Mouse (Mus musculus) myocyte (in vitro differentiated cells): Measurements from ENCODE around the gene Chrne.

Experiments
- CEBPB ChIP-seq: IDR thresholded peaks from 2 replicates; pipeline ENCODE4 v1.6.1; 2011; ENCODE audit warnings: mild to moderate bottlenecking, moderate library complexity; ENCODE audit not compliant: poor library complexity, insufficient read depth, severe bottlenecking
- E2F4 ChIP-seq: IDR thresholded peaks from one replicate; pipeline ENCODE4 v1.6.1; 2011; ENCODE audit warnings: mild to moderate bottlenecking, control low read depth, moderate library complexity; ENCODE audit not compliant: insufficient read depth
- MAX ChIP-seq: IDR thresholded peaks from one replicate; pipeline ENCODE4 v1.6.1; 2011; ENCODE audit warnings: low read depth, mild to moderate bottlenecking, control low read depth
- MYOD1 ChIP-seq, 3 experiments: IDR thresholded peaks; one replicate each; pipeline ENCODE4 v1.6.1; 2011; ENCODE audit warnings: control low read depth in 2 of 3, low read depth in 2 of 3, mild to moderate bottlenecking in 2 of 3, moderate library complexity in 1 of 3; ENCODE audit not compliant: insufficient read length in 2 of 3, control insufficient read depth in 1 of 3
- MYOG ChIP-seq, 3 experiments: IDR thresholded peaks; one replicate each; pipeline ENCODE4 v1.6.1; 2011; ENCODE audit warnings: control low read depth in 2 of 3, low read depth in 2 of 3, mild to moderate bottlenecking in 2 of 3; ENCODE audit not compliant: insufficient read length in 2 of 3, control insufficient read depth in 1 of 3, insufficient read depth in 1 of 3
- POLR2A ChIP-seq: IDR thresholded peaks from one replicate; pipeline ENCODE4 v1.6.1; 2011; ENCODE audit warnings: low read depth, mild to moderate bottlenecking, control low read depth, moderate library complexity; ENCODE audit not compliant: insufficient read length
- POLR2AphosphoS2 ChIP-seq: IDR thresholded peaks from one replicate; pipeline ENCODE4 v1.6.1; 2011; ENCODE audit warnings: low read depth, control low read depth; ENCODE audit not compliant: insufficient read length
- REST ChIP-seq: IDR thresholded peaks from one replicate; pipeline ENCODE4 v1.6.1; 2011; ENCODE audit warnings: mild to moderate bottlenecking, control low read depth, moderate library complexity; ENCODE audit not compliant: insufficient read depth, insufficient read length
- SRF ChIP-seq: IDR thresholded peaks from one replicate; pipeline ENCODE4 v1.6.1; 2011; ENCODE audit warnings: low read depth; ENCODE audit not compliant: control insufficient read depth, insufficient read length
- TCF12 ChIP-seq: IDR thresholded peaks from one replicate; pipeline ENCODE4 v1.6.1; 2011; ENCODE audit warnings: mild to moderate bottlenecking, control low read depth; ENCODE audit not compliant: poor library complexity, insufficient read depth, severe bottlenecking
- TCF3 ChIP-seq: IDR thresholded peaks from one replicate; pipeline ENCODE4 v1.6.1; 2011; ENCODE audit warnings: low read depth, control low read depth; ENCODE audit not compliant: insufficient read length
- USF1 ChIP-seq: IDR thresholded peaks from one replicate; pipeline ENCODE4 v1.6.1; 2011; ENCODE audit warnings: low read depth, mild to moderate bottlenecking, control low read depth, moderate library complexity

GRCm38 (mm10) chr11:70580358-70580720 lies 38.7 kb downstream of the Chrne start:
- no peak for TF ChIP-seq MYOG (IDR thresholded peaks at IDR 0.05; ENCODE audit: control insufficient read depth in 1 of 3, insufficient read depth in 1 of 3, insufficient read length in 2 of 3, low read depth in 2 of 3)
- no peak for TF ChIP-seq TCF12
- TF ChIP-seq MAX, result no peak
- no peak for TF ChIP-seq MYOD1 (IDR thresholded peaks at IDR 0.05; ENCODE audit: control insufficient read depth in 1 of 3, insufficient read length in 2 of 3, low read depth in 2 of 3)
- TF ChIP-seq USF1, result no peak
- TF ChIP-seq POLR2A, result no peak
- TF ChIP-seq REST, result no peak
- no peak for TF ChIP-seq CEBPB
- no peak for TF ChIP-seq POLR2AphosphoS2
- TF ChIP-seq E2F4, result no peak
- TF ChIP-seq SRF, result no peak
- TF ChIP-seq TCF3, result no peak
